Mouse (Mus musculus): ENCODE measurements at regions not wholly inside any gene's neighbourhood (a gene's known extent, or its start where the extent isn't known, plus 50 kb on each side); places are given as distances from the start of the nearest gene placed in this dataset.

- no peak for TF ChIP-seq CTCF (IDR thresholded peaks at IDR 0.05)
- no peak for TF ChIP-seq EP300 (IDR thresholded peaks at IDR 0.05)
Measured at GRCm38 (mm10) chr2:46244697-46245096, 1127.5 kb upstream of the Zeb2 start.

All from lung, postnatal 0 days (tissue).